Mouse (Mus musculus): ENCODE data around the gene Fut9. TPM values are rescaled to one million over a fixed set of nuclear protein-coding genes. Genes with fewer than 3 reads are reported as not detected.

Gene Fut9
- 0.12 and 0.35 TPM in 2 replicates for total RNA-seq (2017)

DNA sequence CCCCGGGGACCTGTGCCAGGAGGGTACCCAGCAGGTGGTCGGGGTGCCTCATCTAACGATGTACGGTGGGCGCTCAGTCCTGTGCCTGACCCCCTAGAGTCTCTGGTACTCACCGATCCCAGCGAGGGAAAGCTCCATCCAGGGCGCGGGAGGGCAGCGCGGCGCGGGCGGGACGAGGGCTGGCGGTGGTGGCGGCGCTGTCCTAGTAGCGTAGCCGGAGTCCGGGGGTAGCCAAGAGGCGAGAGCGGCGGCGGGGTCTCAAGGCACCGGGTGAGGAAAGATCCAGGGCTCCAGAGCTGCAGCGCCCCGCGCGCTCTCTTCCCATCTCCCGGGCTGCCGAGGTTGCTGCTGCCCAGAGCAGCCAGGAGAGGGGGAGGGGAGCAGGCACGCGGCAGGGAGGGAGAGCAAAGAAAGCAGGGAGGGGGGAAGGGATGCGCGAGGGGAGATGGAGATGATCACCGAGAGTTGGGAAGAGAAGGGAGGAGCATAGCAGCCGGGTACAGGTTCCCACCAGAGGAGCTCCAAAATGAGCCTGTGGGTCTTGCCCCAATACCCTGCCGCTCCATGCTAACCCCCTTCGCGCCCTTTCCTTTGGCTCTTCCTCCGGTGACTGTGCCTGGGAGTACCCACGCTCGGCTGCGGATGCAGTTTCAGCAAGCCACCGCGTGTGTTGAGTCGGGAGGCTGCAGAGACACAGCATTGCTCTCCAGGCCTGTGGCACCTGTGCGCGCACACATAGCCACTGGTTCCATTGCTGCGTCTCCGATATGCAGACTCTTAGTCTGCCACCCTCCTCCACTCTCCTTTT is at the start of gene Fut9:
Gene Fut9, minus strand, starts transcription at position 769 of the 808 bp plus-strand sequence.
- no peak for ATAC-seq (ENCODE audit: extremely low read depth, insufficient number of reproducible peaks, low FRiP score, poor library complexity, severe bottlenecking)

DNA sequence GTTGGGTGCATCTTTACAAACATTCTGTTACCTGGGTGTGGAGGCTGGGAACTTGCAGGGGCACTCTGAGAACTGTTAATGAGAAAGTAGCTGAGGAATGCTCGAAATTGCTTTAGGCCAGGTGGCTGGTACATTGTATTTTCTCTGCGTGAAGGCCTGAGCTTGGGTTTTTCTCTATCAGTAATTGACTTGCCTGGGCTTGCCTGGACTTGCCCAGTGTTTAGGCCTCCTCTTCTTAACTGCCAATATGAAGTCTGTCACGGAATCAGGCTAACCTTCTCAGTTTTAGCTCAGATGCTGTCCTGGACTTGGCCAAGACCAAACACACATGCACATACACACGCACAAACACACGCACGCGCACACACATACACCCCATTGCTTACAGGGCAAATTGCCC is 15.7 kb upstream of the Fut9 start:
- no peak for ATAC-seq (ENCODE audit: extremely low read depth, insufficient number of reproducible peaks, low FRiP score, poor library complexity, severe bottlenecking)

DNA sequence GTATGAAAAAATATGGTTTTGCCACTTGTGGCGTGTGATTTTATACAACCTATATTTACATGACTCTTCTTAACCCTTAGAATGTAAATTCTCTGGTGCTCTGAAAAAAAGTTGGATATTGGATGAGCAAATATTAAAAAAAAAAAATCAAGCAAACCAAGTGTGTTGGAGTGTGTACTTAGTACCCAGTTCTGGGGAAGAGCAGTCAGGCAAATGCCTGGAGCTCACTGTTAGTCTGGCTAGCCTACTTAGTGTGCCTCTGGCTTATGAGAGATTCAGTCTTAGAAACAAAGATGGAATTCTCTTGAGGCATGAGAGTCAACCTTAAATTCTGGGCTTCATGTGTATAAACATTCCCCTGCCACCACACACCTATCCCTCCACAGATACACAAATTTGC is 13.3 kb upstream of the Fut9 start:
- no peak for ATAC-seq (ENCODE audit: extremely low read depth, insufficient number of reproducible peaks, low FRiP score, poor library complexity, severe bottlenecking)

DNA sequence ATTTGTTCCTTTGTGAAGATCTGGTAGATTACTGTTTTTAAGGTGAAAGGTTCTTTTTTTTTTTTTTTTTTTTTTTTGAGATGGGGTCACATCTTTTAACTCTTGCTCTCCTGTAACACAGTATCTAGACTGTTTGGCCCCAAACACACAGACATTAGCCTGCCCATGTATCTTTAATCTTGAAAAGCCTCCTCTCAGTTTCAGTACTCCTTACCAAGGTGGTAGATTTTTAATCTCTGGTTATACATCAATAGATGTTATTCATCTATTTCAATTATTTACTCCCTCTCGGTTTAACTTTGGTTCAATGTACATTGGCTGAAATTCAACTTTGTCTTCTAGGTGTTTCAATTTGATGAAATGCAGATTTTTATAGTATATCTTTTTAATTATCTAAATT is 10.0 kb upstream of the Fut9 start:
- no peak for ATAC-seq (ENCODE audit: extremely low read depth, insufficient number of reproducible peaks, low FRiP score, poor library complexity, severe bottlenecking)

DNA sequence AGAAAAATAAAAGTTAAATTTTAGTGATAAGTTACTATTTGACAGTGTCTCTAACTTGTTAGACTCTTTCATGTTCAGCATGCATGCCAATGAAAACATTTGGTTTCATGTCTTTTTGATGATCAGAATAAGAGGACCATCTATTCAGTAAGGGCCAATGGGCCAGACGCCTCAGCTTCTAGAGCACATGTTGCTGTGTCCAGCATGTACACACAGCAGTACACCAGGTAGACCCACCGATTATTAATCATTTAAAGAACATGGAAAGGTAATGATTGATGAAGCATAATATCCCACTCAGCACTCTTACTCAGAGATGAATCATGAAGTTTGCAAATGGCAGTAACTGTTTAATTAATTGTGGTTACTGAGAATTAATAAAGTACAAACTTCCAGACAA is 1.7 kb upstream of the Fut9 start:
- no peak for ATAC-seq (ENCODE audit: extremely low read depth, insufficient number of reproducible peaks, low FRiP score, poor library complexity, severe bottlenecking)

DNA sequence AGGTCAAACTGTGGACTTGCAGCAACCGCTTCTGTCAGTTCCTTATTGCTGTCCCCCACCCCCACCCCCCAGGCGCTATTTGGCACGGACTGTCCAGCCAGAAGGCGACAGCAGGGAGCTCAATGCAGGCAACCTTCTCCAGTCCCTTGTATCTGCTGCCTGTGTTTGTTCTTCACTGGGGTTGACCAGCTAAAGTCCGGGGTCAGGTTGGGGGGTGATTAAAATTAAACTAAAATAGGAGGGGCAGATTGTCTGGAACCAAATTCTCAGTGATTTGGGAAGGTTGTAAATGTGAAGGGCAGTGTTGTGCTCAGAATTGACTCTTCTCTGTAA is 206 bp upstream of the Fut9 start:
- ATAC-seq (ENCODE audit: extremely low read depth, insufficient number of reproducible peaks, low FRiP score, poor library complexity, severe bottlenecking) = no peak

DNA sequence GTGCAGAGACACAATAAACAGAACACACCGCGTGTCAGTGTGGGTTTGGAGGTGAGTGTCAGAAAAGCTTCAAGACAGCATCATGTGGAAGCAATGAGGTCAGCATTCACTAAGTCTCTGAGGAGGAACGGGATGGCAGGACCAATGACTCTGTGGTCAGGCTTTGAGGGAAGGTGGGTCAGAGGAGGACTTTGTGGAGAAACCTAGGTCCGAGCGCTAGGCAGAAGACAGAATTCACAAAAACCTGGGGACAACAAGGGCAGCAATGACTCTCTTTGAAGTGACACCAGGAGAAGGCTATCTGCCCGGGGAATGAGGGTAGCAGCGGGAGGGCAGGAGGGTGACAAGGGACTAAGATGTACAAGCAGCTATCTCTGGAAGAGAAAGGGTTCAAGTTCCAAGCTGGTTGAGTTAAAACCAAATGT is 981 bp downstream of the Fut9 start:
- ATAC-seq (ENCODE audit: extremely low read depth, insufficient number of reproducible peaks, low FRiP score, poor library complexity, severe bottlenecking) = no peak

DNA sequence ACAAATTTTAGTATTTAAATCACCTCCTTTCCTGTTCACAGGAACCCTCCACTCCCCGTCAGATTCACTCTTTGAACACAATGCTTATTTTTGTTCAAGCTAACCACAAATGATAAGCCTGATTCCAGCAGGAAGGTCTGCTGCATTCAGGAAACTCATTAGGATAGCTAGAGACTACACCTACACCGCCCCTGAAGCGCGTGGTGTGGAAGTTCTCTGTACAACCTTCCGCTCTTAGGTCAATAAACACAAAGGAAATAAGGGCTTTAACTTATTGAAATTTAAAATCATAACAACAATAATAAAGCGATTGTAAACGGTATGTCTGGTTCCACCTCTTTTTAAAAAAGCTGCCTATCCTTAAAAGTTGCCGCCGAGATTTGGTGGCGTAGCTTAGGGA is 1.6 kb downstream of the Fut9 start:
- ATAC-seq (ENCODE audit: extremely low read depth, insufficient number of reproducible peaks, low FRiP score, poor library complexity, severe bottlenecking) = no peak

DNA sequence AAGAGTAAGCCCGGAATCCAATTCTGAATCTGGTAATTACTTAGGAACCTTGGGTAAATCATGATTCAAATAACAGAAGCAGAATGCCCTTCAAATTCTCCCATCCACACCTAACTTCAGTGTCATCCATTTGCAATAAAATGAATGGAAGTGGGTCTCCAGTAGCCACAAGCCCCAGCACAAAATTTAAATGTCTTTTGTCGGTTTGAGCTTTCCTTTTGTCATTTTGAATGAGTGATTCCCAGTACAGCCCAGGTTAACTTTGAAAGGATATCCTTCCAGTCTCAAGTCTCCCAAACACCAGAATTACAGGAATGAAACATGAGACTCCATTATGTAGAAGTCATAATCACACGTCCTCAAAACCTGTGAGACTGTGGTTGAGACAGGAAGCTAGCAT is 3.9 kb downstream of the Fut9 start:
- ATAC-seq (ENCODE audit: extremely low read depth, insufficient number of reproducible peaks, low FRiP score, poor library complexity, severe bottlenecking) = no peak

DNA sequence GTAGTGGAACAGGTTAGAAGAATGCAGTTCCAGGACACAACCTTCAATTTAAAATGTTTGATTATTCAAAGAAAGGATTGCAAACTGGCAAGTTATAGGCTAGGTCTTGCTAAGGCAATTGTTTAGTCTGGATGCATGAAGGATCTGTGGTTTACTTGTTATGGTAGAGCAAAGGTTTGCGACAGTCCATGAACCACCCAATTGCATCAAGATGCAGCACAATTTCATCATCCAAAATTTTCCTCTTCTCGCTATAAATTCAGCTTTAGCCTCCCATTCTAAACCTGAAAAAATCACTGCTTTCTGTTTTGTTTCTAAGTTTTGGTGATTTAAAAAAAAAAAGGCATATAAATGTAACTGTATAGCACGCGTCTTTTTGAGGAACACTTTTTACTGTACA is 14.8 kb downstream of the Fut9 start:
- no peak for ATAC-seq (ENCODE audit: extremely low read depth, insufficient number of reproducible peaks, low FRiP score, poor library complexity, severe bottlenecking)

DNA sequence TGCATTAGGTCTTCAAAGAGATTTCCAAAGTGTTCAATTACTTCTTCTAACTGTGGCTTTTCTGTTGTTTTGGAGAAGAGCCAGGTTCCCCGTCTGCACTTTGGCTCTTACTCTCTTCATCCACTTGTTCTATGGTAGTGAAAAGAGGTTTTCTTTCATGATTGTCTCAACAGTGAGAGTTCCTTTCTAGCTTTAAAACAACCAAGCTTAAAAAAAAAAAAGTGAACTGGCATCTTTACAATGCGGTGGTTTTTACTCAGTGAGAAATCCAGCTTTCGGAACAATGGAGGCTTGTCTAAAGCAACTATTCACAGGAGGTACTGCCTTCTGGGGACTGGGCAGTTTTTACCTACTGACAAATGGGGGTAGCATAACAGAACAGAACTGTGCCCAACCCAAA is 31.4 kb downstream of the Fut9 start:
- ATAC-seq (ENCODE audit: extremely low read depth, insufficient number of reproducible peaks, low FRiP score, poor library complexity, severe bottlenecking) = no peak

DNA sequence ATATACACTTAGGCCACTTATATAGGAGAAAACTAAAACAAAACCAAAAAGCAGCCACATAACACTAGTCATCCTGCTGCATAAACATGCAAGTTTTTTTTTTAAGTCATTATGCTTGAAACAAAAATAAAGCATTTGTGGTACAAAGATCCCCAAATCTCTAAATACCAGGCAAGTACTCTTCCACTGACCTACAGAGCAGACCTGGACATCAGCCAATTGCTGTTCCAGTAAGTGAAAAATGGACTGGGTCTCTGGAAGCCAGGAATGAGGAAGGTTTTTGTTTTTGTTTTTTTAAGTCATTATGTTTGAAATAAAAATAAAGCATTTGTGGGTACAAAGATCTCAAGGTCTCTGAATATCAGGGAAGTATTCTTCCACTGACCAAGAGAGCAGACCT is 37.0 kb downstream of the Fut9 start:
- no peak for ATAC-seq (ENCODE audit: extremely low read depth, insufficient number of reproducible peaks, low FRiP score, poor library complexity, severe bottlenecking)

DNA sequence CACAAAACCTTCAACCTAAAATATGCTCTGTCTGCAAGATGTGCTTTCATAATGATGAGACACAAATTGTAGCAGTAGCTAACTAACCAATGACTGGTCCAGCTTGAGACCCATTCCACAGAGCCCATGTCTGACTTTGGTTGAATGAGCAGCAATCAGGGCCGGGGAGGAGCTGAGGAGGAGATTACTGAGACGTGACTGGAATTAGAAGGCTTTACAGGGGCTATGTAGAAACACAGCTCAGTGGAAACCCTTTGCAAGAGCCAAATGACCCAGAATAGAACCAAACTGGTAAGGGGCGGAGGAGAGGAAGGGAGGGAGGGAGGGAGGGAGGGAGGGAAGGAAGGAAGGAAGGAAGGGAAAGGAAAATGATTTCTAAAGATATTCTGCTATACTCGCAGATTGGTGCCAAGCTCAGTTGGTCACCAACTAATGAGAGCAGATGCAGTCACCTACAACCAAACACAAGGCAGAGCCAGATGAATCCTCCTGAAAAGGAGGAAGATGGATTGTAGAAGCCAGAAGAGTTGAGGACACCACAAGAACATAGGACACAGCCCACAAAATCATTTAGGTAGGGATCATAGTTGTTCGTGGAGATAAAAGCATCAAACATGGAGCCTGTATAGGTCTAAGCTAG is 42.0 kb downstream of the Fut9 start:
- no peak for ATAC-seq (ENCODE audit: extremely low read depth, insufficient number of reproducible peaks, low FRiP score, poor library complexity, severe bottlenecking)

DNA sequence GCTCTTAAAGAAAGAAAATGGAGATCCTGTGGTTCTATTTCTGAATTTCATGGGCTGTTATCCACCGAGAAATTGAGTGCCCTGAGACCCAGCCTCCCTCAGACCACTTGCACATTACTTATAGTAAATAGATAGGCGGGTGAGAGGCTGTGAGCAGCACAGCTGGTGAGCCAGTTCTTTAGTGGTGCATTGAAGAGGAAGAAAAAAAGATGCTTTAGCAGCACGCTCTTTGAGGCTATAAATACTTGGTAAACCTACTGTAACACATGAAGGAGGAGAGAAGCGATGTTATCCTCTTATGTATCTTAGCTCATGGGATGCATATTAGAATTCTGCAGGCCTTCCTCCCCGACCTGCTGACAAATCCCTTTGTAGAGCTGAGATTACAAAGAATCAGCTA is 58.5 kb downstream of the Fut9 start:
- no peak for ATAC-seq (ENCODE audit: extremely low read depth, insufficient number of reproducible peaks, low FRiP score, poor library complexity, severe bottlenecking)

DNA sequence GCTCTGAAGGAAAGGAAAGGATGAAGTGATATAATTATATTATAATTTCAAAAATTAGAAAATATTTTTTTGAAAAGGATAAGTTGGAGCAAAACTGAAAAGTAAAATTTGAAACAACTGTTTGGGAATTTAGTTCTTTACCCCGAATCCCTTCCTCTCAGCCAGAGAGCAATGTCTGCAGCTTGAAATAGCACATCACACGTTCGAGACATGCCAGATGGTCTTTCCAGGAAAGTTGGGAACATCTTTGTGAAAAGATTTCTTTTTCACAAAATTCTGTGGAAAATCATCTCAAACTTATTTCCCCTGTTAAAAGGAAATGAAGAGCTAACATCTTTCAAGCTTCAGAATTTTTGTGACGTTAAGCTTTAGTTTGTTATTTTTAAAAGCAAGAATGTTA is 61.3 kb downstream of the Fut9 start:
- ATAC-seq (ENCODE audit: extremely low read depth, insufficient number of reproducible peaks, low FRiP score, poor library complexity, severe bottlenecking) = no peak

DNA sequence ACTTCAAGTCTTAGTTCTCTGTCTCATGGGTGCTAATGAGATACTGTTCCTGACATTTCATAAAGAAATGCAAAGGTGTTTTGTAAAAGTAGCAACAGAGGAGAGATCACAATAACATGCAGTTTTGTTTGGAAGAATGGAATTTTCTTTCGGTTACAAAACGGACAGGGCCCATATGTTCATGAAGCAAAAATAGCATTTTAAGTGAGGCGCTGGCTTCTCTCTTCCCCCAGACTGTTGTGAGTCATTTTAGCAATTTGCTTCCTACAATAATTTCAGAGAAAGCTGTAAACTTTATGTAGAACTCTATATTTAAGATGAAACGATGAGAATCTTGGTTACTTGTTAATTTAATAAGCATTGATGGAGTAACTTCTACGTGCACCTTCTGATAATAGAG is 78.5 kb downstream of the Fut9 start:
- ATAC-seq (ENCODE audit: extremely low read depth, insufficient number of reproducible peaks, low FRiP score, poor library complexity, severe bottlenecking) = no peak

DNA sequence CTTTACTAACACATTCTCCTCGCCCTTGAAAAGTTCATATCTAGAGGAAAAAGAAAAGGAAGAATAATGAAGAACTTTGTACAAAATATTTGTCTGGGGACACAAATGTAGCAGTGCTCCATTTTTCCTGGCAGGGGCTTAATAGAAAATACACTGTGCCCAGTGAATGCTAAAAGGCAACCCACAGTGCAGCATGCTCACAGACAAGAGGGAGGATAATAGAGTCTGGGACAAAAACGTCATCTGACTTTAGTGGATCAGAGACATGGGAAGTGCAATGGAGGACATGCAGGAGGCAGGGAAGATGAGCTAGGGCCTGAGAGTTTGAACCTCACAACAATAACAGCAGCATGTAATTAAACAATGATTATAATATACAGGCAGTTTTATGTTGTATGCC is 86.1 kb downstream of the Fut9 start:
- ATAC-seq (ENCODE audit: extremely low read depth, insufficient number of reproducible peaks, low FRiP score, poor library complexity, severe bottlenecking) = no peak

DNA sequence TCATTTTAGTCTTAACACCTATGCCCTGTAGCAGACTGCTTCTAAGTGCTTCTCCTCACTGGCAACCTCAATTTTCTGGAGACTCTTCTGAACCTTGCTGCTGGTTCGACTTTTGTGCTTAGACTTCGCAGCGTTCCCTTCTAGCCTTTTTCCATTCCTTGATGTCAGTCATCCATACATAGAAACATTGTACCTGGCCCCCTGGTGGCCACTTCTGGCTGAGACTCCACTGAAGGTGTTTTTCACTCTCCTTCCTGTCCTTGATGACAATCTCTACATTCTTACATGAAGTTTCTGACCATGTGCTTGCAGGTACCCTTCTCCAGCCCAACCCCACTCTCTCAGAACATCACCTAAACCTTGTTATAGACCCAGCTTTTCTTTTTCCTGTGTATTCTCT is 115.1 kb downstream of the Fut9 start:
- no peak for ATAC-seq (ENCODE audit: extremely low read depth, insufficient number of reproducible peaks, low FRiP score, poor library complexity, severe bottlenecking)

DNA sequence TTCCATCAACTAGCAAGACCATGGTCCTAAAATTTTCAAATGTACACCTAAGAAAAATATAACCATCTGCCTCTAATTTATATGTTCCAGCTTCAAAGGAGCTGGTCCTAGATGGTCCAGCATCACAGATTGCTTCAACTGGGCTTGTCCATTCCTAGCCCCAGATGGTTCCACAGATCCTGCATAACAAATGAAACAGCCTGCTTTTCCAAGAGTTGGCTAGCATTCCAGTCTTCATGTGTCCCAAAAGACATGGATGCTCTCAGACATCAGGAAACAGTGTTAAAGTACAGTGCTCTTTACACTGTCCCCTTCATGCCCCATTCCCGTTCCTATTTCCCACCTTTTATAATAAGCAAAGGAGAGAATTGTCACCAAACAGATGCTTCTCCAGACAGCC is 135.8 kb downstream of the Fut9 start:
- ATAC-seq (ENCODE audit: extremely low read depth, insufficient number of reproducible peaks, low FRiP score, poor library complexity, severe bottlenecking) = no peak

DNA sequence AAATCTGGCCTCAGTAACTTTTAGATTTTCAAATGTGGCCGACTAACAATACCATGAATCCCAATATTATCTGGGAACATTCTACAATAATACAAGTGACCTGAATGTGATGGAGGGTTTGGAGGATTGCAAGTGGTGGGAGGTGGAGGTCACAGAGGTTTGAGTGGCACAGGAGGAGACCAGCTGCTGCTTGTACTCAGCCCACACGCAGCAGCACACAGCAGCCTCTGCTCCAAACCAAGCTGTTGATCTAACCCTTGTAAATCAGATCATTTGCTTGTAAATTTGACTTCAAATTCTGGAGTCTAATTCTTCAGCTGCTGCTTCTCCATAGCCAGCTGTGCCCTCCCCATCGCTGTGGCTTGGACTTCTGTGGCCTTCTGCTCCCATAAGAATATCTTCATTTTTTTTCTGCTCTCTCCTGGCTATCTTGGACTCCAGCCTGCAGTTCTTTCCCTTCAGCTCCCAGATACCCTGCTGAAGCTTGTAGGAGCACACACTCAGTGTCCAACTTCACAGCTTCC is 138.8 kb downstream of the Fut9 start:
- no peak for ATAC-seq (ENCODE audit: extremely low read depth, insufficient number of reproducible peaks, low FRiP score, poor library complexity, severe bottlenecking)

DNA sequence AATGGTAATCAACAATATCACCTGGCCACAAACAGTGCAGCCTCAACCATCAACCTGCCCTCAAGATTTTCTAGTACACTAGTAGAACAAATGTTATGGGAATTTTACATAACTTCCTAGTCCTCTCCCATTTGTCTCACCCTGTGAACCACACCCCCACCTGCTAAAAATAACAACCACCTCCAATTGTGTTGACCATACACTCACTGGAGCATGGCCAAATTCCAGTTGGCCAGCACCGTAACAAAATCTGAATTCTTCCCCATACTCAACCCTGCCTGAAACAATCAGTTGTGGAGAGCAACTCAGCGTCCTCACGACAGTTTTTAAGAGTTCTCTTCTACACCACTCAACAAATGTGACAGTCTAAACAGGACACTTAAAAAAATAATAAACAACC is 141.3 kb downstream of the Fut9 start:
- no peak for ATAC-seq (ENCODE audit: extremely low read depth, insufficient number of reproducible peaks, low FRiP score, poor library complexity, severe bottlenecking)
